Mouse (Mus musculus): ENCODE results near the gene Ppp1r3d.

DNA sequence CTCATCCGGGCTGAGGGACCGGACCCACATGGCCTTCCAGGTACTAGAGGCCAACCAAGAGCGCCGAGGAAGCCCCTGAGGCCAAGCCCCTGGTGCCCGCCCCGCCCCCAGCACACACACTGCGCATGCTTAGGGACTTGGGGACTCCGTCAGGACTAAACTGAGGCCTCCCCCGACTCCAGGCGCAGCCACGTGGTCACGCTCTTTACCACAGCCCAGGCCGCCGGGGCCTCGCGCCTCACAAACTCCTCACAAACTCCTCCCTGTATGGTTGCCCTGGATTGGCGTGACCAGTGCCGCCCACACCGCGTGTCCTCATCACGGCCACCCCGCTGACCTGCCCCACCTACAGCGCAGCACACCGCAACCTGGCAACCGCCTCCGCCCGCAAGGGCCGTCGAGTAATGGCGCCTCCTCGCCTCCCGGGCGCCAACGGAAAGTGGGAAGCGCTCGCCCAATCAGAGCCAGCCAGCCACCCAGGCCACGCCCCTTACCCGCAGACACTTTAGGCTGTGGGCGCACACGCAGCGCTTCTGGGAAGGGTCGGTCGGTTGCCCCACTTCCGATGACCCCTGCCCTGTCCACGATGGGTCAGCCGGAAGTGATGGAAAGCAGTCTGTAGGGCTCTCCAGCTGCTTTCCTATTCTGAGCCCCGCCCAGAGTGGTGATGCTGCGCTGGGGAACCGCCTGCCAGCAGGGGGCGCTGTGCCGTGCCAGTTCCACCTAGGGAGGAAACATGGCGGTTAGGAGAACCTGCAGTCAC, 7.0 kb downstream of the Ppp1r3d start, which contains the start of gene Sycp2:
- TF ChIP-seq CHD2 (IDR thresholded peaks at IDR 0.05; ENCODE audit: low read depth, low read length), result no peak
- TF ChIP-seq MAFK (IDR thresholded peaks at IDR 0.05; ENCODE audit: insufficient read depth, low read depth, low read length), result no peak
